14 mouse cellular contexts compared by ENCODE assay signal in the genomic region with DNA sequence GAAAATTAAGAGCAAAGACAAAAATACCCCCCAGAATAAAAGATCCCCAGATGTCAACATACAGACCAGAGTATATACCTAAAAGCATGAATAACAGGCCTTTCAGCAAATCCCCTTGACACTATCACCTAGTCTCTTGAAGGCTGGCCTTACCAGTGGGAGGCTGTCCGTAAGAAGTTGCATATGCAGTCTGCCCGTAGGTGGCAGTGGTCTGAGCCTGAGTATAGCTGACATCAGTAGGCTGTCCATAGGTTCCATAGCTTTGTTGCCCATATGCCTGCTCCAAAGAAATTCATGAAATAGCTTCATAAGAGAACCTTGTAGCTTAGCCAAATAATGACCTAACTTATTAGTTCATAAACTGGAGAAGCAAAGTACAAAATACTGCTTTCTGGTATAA. TPM values are rescaled to one million over a fixed set of nuclear protein-coding genes. Genes with fewer than 3 reads are reported as not detected.
DNase-seq lines count a peak whose midpoint lies in the region; ATAC-seq and TF ChIP-seq lines count a peak whose summit lies in the region.
"Had no signal": no experiment of that assay in that cellular context is flagged by ENCODE, and none has a peak within 500 bp of the region (broad histone marks: within the 10 kb centered on the region; RNA-seq: fewer than 3 reads in every experiment).

No protein-coding gene starts in this region.

- no peak overlapping the region for H3K4me2 ChIP-seq in heart, embryonic 12.5 days
- H3K4me2 ChIP-seq: midbrain, embryonic 13.5 days had no signal

- H3K9me3 ChIP-seq in heart, embryonic 12.5 days (replicated peaks): no peaks in the 10 kb centered on the region
- H3K9me3 ChIP-seq: forebrain, embryonic 10.5 days; midbrain, embryonic 13.5 days had no signal

- peak; percentile 32 for DNase-seq in CD4-positive, CD25-positive, alpha-beta regulatory T cell, adult 2 months (ENCODE audit: low read depth, low spot score)
- DNase-seq in layer of hippocampus, adult 2 months (ENCODE audit: low spot score in 2 of 2): no peak
- DNase-seq in layer of hippocampus, adult 8-10 months (ENCODE audit: low spot score in 2 of 2): no peak
- DNase-seq in ZHBTc4 (ENCODE audit: low read depth, low spot score): peak; percentile 70
- peak; percentile 30 for DNase-seq in lung, postnatal 36 days
- no peak for DNase-seq in right cerebral cortex, adult 2 months (ENCODE audit: low spot score in 2 of 2)
- DNase-seq: cerebellum, adult 11 months; heart, adult 18-20 months had no signal

- no peaks in the 10 kb centered on the region for H3K27me3 ChIP-seq in heart, embryonic 12.5 days (replicated peaks)
- H3K27me3 ChIP-seq: midbrain, embryonic 13.5 days had no signal

- H3K27ac ChIP-seq in layer of hippocampus, adult 2 months: no peak overlapping the region
- H3K27ac ChIP-seq in heart, embryonic 12.5 days (ENCODE audit: poor library complexity, severe bottlenecking): no peak overlapping the region
- H3K27ac ChIP-seq: forebrain, embryonic 10.5 days; midbrain, embryonic 13.5 days had no signal

- 49% methylated on average over 2 of the region's 2 CpGs for WGBS in heart, embryonic 12.5 days

- no peak for ATAC-seq in CD4-positive, CD25-positive, alpha-beta regulatory T cell, adult 4 months
- ATAC-seq in heart, embryonic 12.5 days (ENCODE audit: insufficient number of reproducible peaks, low FRiP score): no peak
- ATAC-seq: activated CD4-positive, CD25-positive, alpha-beta regulatory T cell, adult 4 months; inflammation-experienced regulatory T-cells, adult 6 months; midbrain, embryonic 13.5 days had no signal

- no peak overlapping the region for H3K4me3 ChIP-seq in layer of hippocampus, adult 2 months
- H3K4me3 ChIP-seq in heart, embryonic 12.5 days: no peak overlapping the region
- H3K4me3 ChIP-seq: forebrain, embryonic 10.5 days; midbrain, embryonic 13.5 days had no signal

- TF ChIP-seq CTCF in layer of hippocampus, adult 2 months (conservative IDR thresholded peaks at IDR 0.05): peak; percentile 56

- H3K4me1 ChIP-seq in heart, embryonic 12.5 days (replicated peaks): peaks cover 13% of the 10 kb centered on the region

- H3K36me3 ChIP-seq in heart, embryonic 12.5 days: peaks cover 52% of the 10 kb centered on the region

- no peak overlapping the region for H3K9ac ChIP-seq in heart, embryonic 12.5 days
- H3K9ac ChIP-seq: midbrain, embryonic 13.5 days had no signal

RNA-seq across cellular contexts. Expression of gene Rhbdd3, which starts 7.0 kb away (rescaled TPM):
- 1 to 10 TPM; 2.7 to 3.7 TPM for polyA plus RNA-seq in CD4-positive, CD25-positive, alpha-beta regulatory T cell, adult 4 months (2017; shearing (Covaris generic))
- total RNA-seq in layer of hippocampus, adult 2 months (2021): 10 to 100 TPM; 19.7 to 19.8 TPM
- 10 to 100 TPM; 22.1 to 26.4 (median 24.2) TPM for total RNA-seq in layer of hippocampus, adult 8-10 months (2022)
- polyA plus RNA-seq in heart, embryonic 12.5 days (2016; fragmentation: Nextera tagmentation; extraction: Ambion mirVana): 26.5 and 28.4 TPM in 2 replicates

RNA-seq across cellular contexts. Expression of gene Ewsr1, which starts 7.4 kb away (rescaled TPM):
- polyA plus RNA-seq in CD4-positive, CD25-positive, alpha-beta regulatory T cell, adult 4 months (2017; shearing (Covaris generic)): 100 to 1,000 TPM; 160 to 163 TPM
- 100 to 1,000 TPM; 333 to 394 TPM for total RNA-seq in layer of hippocampus, adult 2 months (2021)
- total RNA-seq in layer of hippocampus, adult 8-10 months (2022): 100 to 1,000 TPM; 333 to 412 (median 383) TPM
- 475 and 499 TPM in 2 replicates for polyA plus RNA-seq in heart, embryonic 12.5 days (2016; fragmentation: Nextera tagmentation; extraction: Ambion mirVana)

RNA-seq across cellular contexts. Expression of gene Gas2l1, which starts 26.6 kb away (rescaled TPM):
- polyA plus RNA-seq in CD4-positive, CD25-positive, alpha-beta regulatory T cell, adult 4 months (2017; shearing (Covaris generic)): under 1 TPM; 0.35 to 0.71 TPM
- 10 to 100 TPM; 93.6 to 97.7 TPM for total RNA-seq in layer of hippocampus, adult 2 months (2021)
- total RNA-seq in layer of hippocampus, adult 8-10 months (2022): 10 to 100 TPM; 81.4 to 91.4 (median 86.0) TPM
- 31.6 and 35.8 TPM in 2 replicates for polyA plus RNA-seq in heart, embryonic 12.5 days (2016; fragmentation: Nextera tagmentation; extraction: Ambion mirVana)

RNA-seq across cellular contexts. Expression of gene Rasl10a, which starts 33.8 kb away (rescaled TPM):
- polyA plus RNA-seq in CD4-positive, CD25-positive, alpha-beta regulatory T cell, adult 4 months (2017; shearing (Covaris generic)): not detected
- total RNA-seq in layer of hippocampus, adult 2 months (2021): 10 to 100 TPM; 87.7 to 95.3 TPM
- 10 to 100 TPM; 48.3 to 100.0 (median 69.5) TPM for total RNA-seq in layer of hippocampus, adult 8-10 months (2022)
- 0.70 and 1.0 TPM in 2 replicates for polyA plus RNA-seq in heart, embryonic 12.5 days (2016; fragmentation: Nextera tagmentation; extraction: Ambion mirVana)
- polyA plus RNA-seq: activated CD4-positive, CD25-positive, alpha-beta regulatory T cell, adult 4 months; inflammation-experienced regulatory T-cells, adult 6 months had no signal

Comparison
In these comparisons a context has a peak if more than half of its experiments do, and no peak if none do; other contexts are left out.
1. DNase-seq: peak in CD4-positive, CD25-positive, alpha-beta regulatory T cell, adult 2 months (single experiment), ZHBTc4 (single experiment) and lung, postnatal 36 days (single experiment); none in layer of hippocampus, adult 2 months (0 of 2), layer of hippocampus, adult 8-10 months (0 of 2) and right cerebral cortex, adult 2 months (0 of 2).